Mouse (Mus musculus): ENCODE measurements around the gene Mfap1b. TPM values are rescaled to one million over a fixed set of nuclear protein-coding genes. Genes with fewer than 3 reads are reported as not detected.
A peak's percentile ranks its signal among the peaks of the same experiment; 100 is the strongest.

The Mfap1b gene
- polyA plus RNA-seq, 1 experiment from 2014 or later = 51.1 TPM

- H3K4me2 ChIP-seq = peak overlapping the region; percentile 56
- peak overlapping the region; percentile 89 for H3K4me3 ChIP-seq
- H3K27ac ChIP-seq = no peak overlapping the region
- H3K4me1 ChIP-seq = peaks cover 26% of the 10 kb centered on the region
- H3K9ac ChIP-seq = peak overlapping the region; percentile 100; the same call in 1 of the 2 replicates
- H3K27me3 ChIP-seq = no peaks in the 10 kb centered on the region
- no peaks in the 10 kb centered on the region for H3K9me3 ChIP-seq
- peaks cover 28% of the 10 kb centered on the region for H3K36me3 ChIP-seq
- 68% methylated on average over 3 of the region's 3 CpGs for WGBS
- no peak for ATAC-seq (ENCODE audit: borderline replicate concordance, extremely low read depth, low FRiP score, low TSS enrichment)
These were observed 58.3 kb downstream of the Mfap1b start for GRCm38 (mm10) chr2:121415591-121415990.

DNA sequence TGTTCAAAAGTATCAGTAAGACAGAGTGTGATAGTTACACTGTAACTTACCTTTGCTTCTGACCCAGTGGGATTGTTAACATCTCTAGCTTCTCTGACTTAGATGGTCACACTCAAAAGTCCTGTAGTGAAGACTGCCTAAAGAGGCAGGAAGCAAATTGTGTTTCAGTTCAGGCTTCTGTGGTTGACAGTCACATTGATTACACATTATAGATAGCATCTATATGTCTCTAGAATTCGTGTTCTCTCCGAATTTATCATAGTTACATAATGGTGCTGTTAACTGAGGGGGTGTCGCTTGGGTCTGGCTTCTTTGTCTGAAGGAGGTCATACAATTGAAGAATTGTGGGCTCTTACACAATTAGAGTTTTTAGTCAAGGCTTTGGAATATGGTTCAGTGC lies 58.8 kb downstream of the Mfap1b start:
- WGBS = 25% methylated on average over 3 of the region's 3 CpGs
- Histone ChIP-seq H3K36me3 (peaks cover 28% of the 10 kb centered on the region), H3K4me3 (peak overlapping the region; percentile 89), H3K4me1 (peaks cover 26% of the 10 kb centered on the region), H3K27me3 (no peaks in the 10 kb centered on the region), H3K9ac (peak overlapping the region; percentile 100), H3K4me2 (peak overlapping the region; percentile 56), H3K27ac (no peak overlapping the region), H3K9me3 (no peaks in the 10 kb centered on the region)
- ATAC-seq (ENCODE audit: borderline replicate concordance, extremely low read depth, low FRiP score, low TSS enrichment) = no peak

DNA sequence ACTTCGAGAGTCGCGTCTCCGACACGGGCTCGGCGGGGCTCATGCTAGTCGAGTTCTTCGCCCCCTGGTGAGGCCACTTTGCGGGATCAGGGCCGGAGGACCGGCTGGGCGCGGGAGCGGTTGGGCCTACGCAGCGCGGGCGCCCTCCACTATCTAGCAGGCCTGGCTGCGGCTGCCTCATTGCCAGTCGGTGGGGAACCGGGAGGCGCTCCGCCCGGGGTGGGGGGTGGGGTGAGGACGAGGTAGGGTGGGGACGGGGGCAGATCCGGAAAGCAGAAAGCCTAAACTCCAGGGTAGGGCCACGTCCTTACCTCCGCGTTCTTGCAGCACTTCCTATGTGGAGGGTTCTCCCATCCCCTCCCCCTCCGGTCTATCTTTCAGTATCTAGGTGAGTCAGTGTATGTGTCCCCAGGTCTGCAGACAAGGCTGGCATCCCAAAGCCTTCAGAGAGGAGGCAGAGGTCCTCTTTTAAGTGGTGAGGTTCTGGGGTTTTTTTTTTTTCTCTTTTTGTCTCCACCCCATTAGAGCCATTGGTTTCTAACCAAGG lies 59.7 kb downstream of the Mfap1b start:
- Histone ChIP-seq H3K27ac (peak overlapping the region; percentile 98), H3K9ac (peak overlapping the region; percentile 100), H3K27me3 (no peaks in the 10 kb centered on the region), H3K9me3 (no peaks in the 10 kb centered on the region), H3K4me3 (peak overlapping the region; percentile 89), H3K4me2 (peak overlapping the region; percentile 56), H3K36me3 (peaks cover 28% of the 10 kb centered on the region), H3K4me1 (peaks cover 26% of the 10 kb centered on the region)
- ATAC-seq (ENCODE audit: borderline replicate concordance, extremely low read depth, low FRiP score, low TSS enrichment) = peak; percentile 49
- 0% methylated on average over 32 of the region's 32 CpGs for WGBS

DNA sequence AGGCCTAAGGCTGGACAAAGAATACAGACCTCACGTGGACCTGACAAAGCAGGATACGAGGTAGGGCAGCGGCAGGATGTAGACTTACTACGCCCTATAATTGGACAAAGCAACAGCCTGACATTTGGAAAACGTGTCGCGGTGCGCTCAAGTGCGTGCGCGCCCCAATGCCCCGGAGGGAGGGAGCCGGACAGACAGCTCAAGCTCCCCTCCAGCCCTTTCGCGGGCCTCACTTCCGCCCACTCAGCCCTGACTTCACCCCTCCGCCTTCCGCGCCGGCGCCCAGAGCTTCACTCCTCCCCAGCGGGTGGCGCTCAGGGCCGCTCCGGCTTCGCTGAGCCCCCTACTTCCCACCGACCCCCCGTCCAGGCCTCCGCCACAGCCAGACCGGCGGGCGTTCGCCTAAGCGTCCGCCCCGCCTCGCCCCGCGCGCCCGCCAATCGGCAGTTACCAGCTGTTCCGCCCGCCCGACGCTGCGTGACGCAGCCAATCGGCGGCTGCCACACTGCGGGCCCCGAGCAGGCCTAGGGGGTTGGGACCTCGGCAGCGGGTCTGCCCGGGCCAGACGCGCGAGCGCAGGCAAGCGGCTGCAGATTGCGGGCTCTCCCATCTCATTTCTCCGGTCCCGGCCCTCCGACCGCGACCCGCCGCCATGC lies 60.4 kb downstream of the Mfap1b start, which contains the start of the genes Pdia3 and Catsper2:
Gene Pdia3 (plus strand): TSS at position 389 of the 656 bp plus-strand sequence.
Gene Catsper2 (minus strand): TSS at position 406 of the 656 bp plus-strand sequence.
- Histone ChIP-seq H3K4me1 (peaks cover 20% of the 10 kb centered on the region), H3K27me3 (no peaks in the 10 kb centered on the region), H3K27ac (peak within 1 kb of the TSS; percentile 98), H3K4me3 (peak within 1 kb of the TSS; percentile 89), H3K9me3 (no peaks in the 10 kb centered on the region), H3K4me2 (peak within 1 kb of the TSS; percentile 67), H3K9ac (peak within 1 kb of the TSS; percentile 100), H3K36me3 (peaks cover 21% of the 10 kb centered on the region)
- under 1% methylated on average over 66 of the region's 68 CpGs for WGBS
- ATAC-seq (ENCODE audit: borderline replicate concordance, extremely low read depth, low FRiP score, low TSS enrichment) = peak; percentile 99

- peak; percentile 13; the same call in 1 of the 2 replicates for ATAC-seq (ENCODE audit: borderline replicate concordance, extremely low read depth, low FRiP score, low TSS enrichment)
- peak overlapping the region; percentile 67 for H3K4me2 ChIP-seq
- 7% methylated on average over 4 of the region's 4 CpGs for WGBS
- H3K27me3 ChIP-seq = no peaks in the 10 kb centered on the region
- peak overlapping the region; percentile 69 for H3K9ac ChIP-seq
- peaks cover 20% of the 10 kb centered on the region for H3K4me1 ChIP-seq
- H3K4me3 ChIP-seq = peak overlapping the region; percentile 89
- peak overlapping the region; percentile 98 for H3K27ac ChIP-seq
- H3K9me3 ChIP-seq = no peaks in the 10 kb centered on the region
- H3K36me3 ChIP-seq = peaks cover 15% of the 10 kb centered on the region
These were observed 61.0 kb downstream of the Mfap1b start for GRCm38 (mm10) chr2:121412843-121413386.

Small RNAs within 50 kb of the gene (microRNA-seq; reads per million reads assigned to microRNA genes)
- not detected for gene Gm22953

Other genes starting within 250 kb of the Mfap1b start
- 61.6 and 66.8 TPM in 2 replicates for gene Trp53bp1, start 202.7 kb downstream of the Mfap1b start, polyA plus RNA-seq (2015; fragmentation: Nextera tagmentation; extraction: Ambion mirVana)
- gene Map1a, start 184.5 kb downstream of the Mfap1b start, polyA plus RNA-seq (2015; fragmentation: Nextera tagmentation; extraction: Ambion mirVana) = 3.5 TPM in 2 replicates
- gene Ppip5k1, start 118.7 kb downstream of the Mfap1b start, polyA plus RNA-seq (2015; fragmentation: Nextera tagmentation; extraction: Ambion mirVana) = 10.0 and 12.3 TPM in 2 replicates
- 2.8 and 3.6 TPM in 2 replicates for gene Ckmt1, start 116.4 kb downstream of the Mfap1b start, polyA plus RNA-seq (2015; fragmentation: Nextera tagmentation; extraction: Ambion mirVana)
- not detected in 2 replicates for gene Strc, start 86.9 kb downstream of the Mfap1b start, polyA plus RNA-seq (2015; fragmentation: Nextera tagmentation; extraction: Ambion mirVana)
- 874 and 889 TPM in 2 replicates for gene Pdia3, start 60.3 kb downstream of the Mfap1b start, polyA plus RNA-seq (2015; fragmentation: Nextera tagmentation; extraction: Ambion mirVana)
- 1.3 and 2.3 TPM in 2 replicates for gene Catsper2, start 60.3 kb downstream of the Mfap1b start, polyA plus RNA-seq (2015; fragmentation: Nextera tagmentation; extraction: Ambion mirVana)
- 10.0 and 10.1 TPM in 2 replicates for gene Ell3, start 29.8 kb downstream of the Mfap1b start, polyA plus RNA-seq (2015; fragmentation: Nextera tagmentation; extraction: Ambion mirVana)
- gene Serf2, start 24.9 kb downstream of the Mfap1b start, polyA plus RNA-seq (2015; fragmentation: Nextera tagmentation; extraction: Ambion mirVana) = 430 and 452 TPM in 2 replicates
- 97.0 and 99.5 TPM in 2 replicates for gene Hypk, start 20.8 kb downstream of the Mfap1b start, polyA plus RNA-seq (2015; fragmentation: Nextera tagmentation; extraction: Ambion mirVana)
- 0.07 and 0.20 TPM in 2 replicates for gene Serinc4, start 17.3 kb downstream of the Mfap1b start, polyA plus RNA-seq (2015; fragmentation: Nextera tagmentation; extraction: Ambion mirVana)
- 28.0 and 31.8 TPM in 2 replicates for gene Mfap1a, start 32.6 kb upstream of the Mfap1b start, polyA plus RNA-seq (2015; fragmentation: Nextera tagmentation; extraction: Ambion mirVana)
- gene Wdr76, start 32.7 kb upstream of the Mfap1b start, polyA plus RNA-seq (2015; fragmentation: Nextera tagmentation; extraction: Ambion mirVana) = 8.8 and 9.3 TPM in 2 replicates